Mouse (Mus musculus) hindbrain, embryonic 11.5 days (tissue): ENCODE measurements at regions not wholly inside any gene's neighbourhood (a gene's known extent, or its start where the extent isn't known, plus 50 kb on each side); places are given as distances from the start of the nearest gene placed in this dataset.
"Not testable (repeated sequence)": the region's sequence is repeated elsewhere in the genome, so short reads cannot be mapped to it uniquely, and the experiment has no call there.

Experiments used
- ATAC-seq: fragments of 200-750 bp; cut with Nextera tagmentation; 2 replicates; pipeline ENCODE4 v1.8.0; 2017; ENCODE audit warnings: mild to moderate bottlenecking, moderate TSS enrichment, moderate library complexity; ENCODE audit not compliant: low FRiP score
- DNase-seq: peaks from one replicate; pipeline ENCODE4 v3.0.0-alpha.2; 2015; ENCODE audit warnings: low spot score
- H3K27ac ChIP-seq: fragments of 300-500 bp; sonication (generic); 2 replicates; pipeline ENCODE4 v1.5.1; 2014; ENCODE audit warnings: mild to moderate bottlenecking, low read depth, low read length
- H3K27me3 ChIP-seq: fragments of 300-500 bp; sonication (generic); 2 replicates; pipeline ENCODE4 v1.6.1; 2014; ENCODE audit warnings: mild to moderate bottlenecking, low read length, moderate library complexity, mixed read lengths; ENCODE audit not compliant: control insufficient read depth, insufficient read depth
- H3K36me3 ChIP-seq: fragments of 300-500 bp; sonication (generic); 2 replicates; pipeline ENCODE4 v1.6.1; 2014; ENCODE audit warnings: mild to moderate bottlenecking, low read length, moderate library complexity, mixed read lengths; ENCODE audit not compliant: control insufficient read depth, insufficient read depth
- H3K4me1 ChIP-seq: fragments of 300-500 bp; sonication (generic); replicated peaks from 2 replicates; pipeline ENCODE4 v1.6.1; 2014; ENCODE audit warnings: low read length, mixed read lengths; ENCODE audit not compliant: control insufficient read depth, insufficient read depth
- H3K4me2 ChIP-seq: fragments of 300-500 bp; sonication (generic); replicated peaks from 2 replicates; pipeline ENCODE4 v1.6.1; 2014; ENCODE audit warnings: mild to moderate bottlenecking, low read depth, low read length
- H3K4me3 ChIP-seq: fragments of 300-500 bp; sonication (generic); 2 replicates; pipeline ENCODE4 v1.5.1; 2014; ENCODE audit warnings: low read depth, low read length
- H3K9ac ChIP-seq: fragments of 300-500 bp; sonication (generic); 2 replicates; pipeline ENCODE4 v1.6.1; 2014; ENCODE audit warnings: low read depth, low read length
- H3K9me3 ChIP-seq: fragments of 300-500 bp; sonication (generic); 2 replicates; pipeline ENCODE4 v1.6.1; 2016; ENCODE audit warnings: low read length; ENCODE audit not compliant: control insufficient read depth
- WGBS: fragments of 180-500 bp; shearing (Covaris S2); extraction: QIAGEN DNeasy Blood & Tissue Kit; methylation state at CpG from one replicate; pipeline ENCODE4 v1.1.7; 2014; 5-methylcytosine and 5-hydroxymethylcytosine counted together

DNA sequence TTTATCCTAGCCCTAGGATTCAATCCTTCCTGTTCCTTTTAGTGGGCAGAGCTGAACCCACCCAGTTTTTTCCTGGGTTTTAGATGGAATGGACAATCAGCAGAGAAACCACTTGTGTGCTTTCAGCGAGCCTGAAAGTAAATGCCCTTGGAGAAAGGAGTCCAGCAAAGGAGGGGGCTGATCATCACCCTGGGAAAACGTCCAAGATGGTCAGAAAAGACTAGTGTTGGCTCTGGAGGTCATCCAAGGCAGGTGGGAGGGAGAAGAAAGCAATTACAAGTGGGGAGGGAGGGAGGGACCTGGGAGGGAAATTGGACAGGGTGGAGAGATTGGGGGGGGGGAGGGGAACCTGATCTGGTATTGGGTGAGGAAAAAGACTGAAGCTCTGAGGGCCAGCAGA is 55.6 kb upstream of the Zfp366 start:
- no peaks in the 10 kb centered on the region for H3K36me3 ChIP-seq
- no peaks in the 10 kb centered on the region for H3K27me3 ChIP-seq
- no peak overlapping the region for H3K27ac ChIP-seq
- no peak overlapping the region for H3K4me2 ChIP-seq
- H3K4me1 ChIP-seq, result no peaks in the 10 kb centered on the region
- ATAC-seq, result no peak
- 65% methylated on average over 2 of the region's 2 CpGs for WGBS
- H3K4me3 ChIP-seq, result no peak overlapping the region
- no peak for DNase-seq
- H3K9ac ChIP-seq, result no peak overlapping the region
- no peaks in the 10 kb centered on the region for H3K9me3 ChIP-seq

- Histone ChIP-seq H3K4me1 (no peaks in the 10 kb centered on the region), H3K4me2 (no peak overlapping the region), H3K27me3 (no peaks in the 10 kb centered on the region), H3K9ac (no peak overlapping the region), H3K27ac (no peak overlapping the region), H3K9me3 (no peaks in the 10 kb centered on the region), H3K36me3 (no peaks in the 10 kb centered on the region), H3K4me3 (no peak overlapping the region)
- DNase-seq, result no peak
- WGBS, result 81% methylated on average over 5 of the region's 5 CpGs
- ATAC-seq, result no peak
Observed at GRCm38 (mm10) chr13:99128284-99128691, 56.3 kb upstream of the Zfp366 start.

- H3K27me3 ChIP-seq, result no peaks in the 10 kb centered on the region
- 88% methylated on average over 5 of the region's 5 CpGs for WGBS
- no peak overlapping the region for H3K4me2 ChIP-seq
- no peak overlapping the region for H3K9ac ChIP-seq
- ATAC-seq, result no peak
- no peaks in the 10 kb centered on the region for H3K36me3 ChIP-seq
- H3K4me1 ChIP-seq, result no peaks in the 10 kb centered on the region
- H3K4me3 ChIP-seq, result no peak overlapping the region
- H3K27ac ChIP-seq, result no peak overlapping the region
- no peak for DNase-seq
- no peaks in the 10 kb centered on the region for H3K9me3 ChIP-seq
Observed at GRCm38 (mm10) chr13:99127716-99128115, 56.9 kb upstream of the Zfp366 start.

- not testable (repeated sequence) for H3K27me3 ChIP-seq, H3K4me3 ChIP-seq, H3K4me2 ChIP-seq, ATAC-seq, H3K9me3 ChIP-seq, DNase-seq, H3K9ac ChIP-seq, H3K36me3 ChIP-seq, H3K4me1 ChIP-seq, H3K27ac ChIP-seq
- WGBS, result 97% methylated on average over 10 of the region's 10 CpGs
Observed at GRCm38 (mm10) chr13:99126971-99127370, 57.7 kb upstream of the Zfp366 start.

DNA sequence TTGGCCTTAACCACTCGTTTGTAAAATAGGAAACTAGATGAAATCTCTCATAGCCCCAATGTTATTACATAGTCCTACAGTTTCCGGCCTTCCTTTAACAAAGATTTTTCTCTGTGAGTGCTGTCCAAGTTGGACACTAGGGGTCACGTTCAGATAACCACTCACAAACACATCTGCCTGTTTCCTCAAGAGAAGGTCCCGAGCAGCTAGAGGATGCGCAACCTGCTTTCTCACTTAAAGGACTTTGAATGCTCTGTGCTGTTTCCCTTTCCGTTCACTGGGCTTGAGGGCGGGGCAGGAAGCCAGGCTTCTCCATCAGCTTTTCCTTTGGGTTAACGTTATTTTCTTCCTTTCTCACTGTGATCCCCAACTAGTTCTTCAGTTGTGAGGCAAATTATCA is 58.1 kb upstream of the Zfp366 start:
- whole genome bisulfite sequencing, result 88% methylated on average over 8 of the region's 8 CpGs
- no peaks in the 10 kb centered on the region for H3K27me3 ChIP-seq
- ATAC-seq, result no peak
- no peak overlapping the region for H3K4me2 ChIP-seq
- no peak overlapping the region for H3K27ac ChIP-seq
- no peaks in the 10 kb centered on the region for H3K4me1 ChIP-seq
- no peaks in the 10 kb centered on the region for H3K9me3 ChIP-seq
- no peak overlapping the region for H3K4me3 ChIP-seq
- DNase-seq, result no peak
- H3K36me3 ChIP-seq, result no peaks in the 10 kb centered on the region
- no peak overlapping the region for H3K9ac ChIP-seq

- no peak for ATAC-seq
- no peaks in the 10 kb centered on the region for H3K9me3 ChIP-seq
- H3K36me3 ChIP-seq, result no peaks in the 10 kb centered on the region
- WGBS, result 85% methylated on average over 1 of the region's 1 CpGs
- H3K4me3 ChIP-seq, result no peak overlapping the region
- H3K9ac ChIP-seq, result no peak overlapping the region
- H3K4me2 ChIP-seq, result no peak overlapping the region
- H3K27me3 ChIP-seq, result no peaks in the 10 kb centered on the region
- no peaks in the 10 kb centered on the region for H3K4me1 ChIP-seq
- no peak for DNase-seq
- H3K27ac ChIP-seq, result no peak overlapping the region
Observed at GRCm38 (mm10) chr13:99125946-99126345, 58.7 kb upstream of the Zfp366 start.

- Histone ChIP-seq H3K4me1 (no peaks in the 10 kb centered on the region), H3K4me3 (no peak overlapping the region), H3K4me2 (no peak overlapping the region), H3K36me3 (no peaks in the 10 kb centered on the region), H3K27ac (no peak overlapping the region), H3K27me3 (no peaks in the 10 kb centered on the region), H3K9me3 (no peaks in the 10 kb centered on the region), H3K9ac (no peak overlapping the region)
- DNase-seq, result no peak
- ATAC-seq, result no peak
- 75% methylated on average over 10 of the region's 10 CpGs for WGBS
Observed at GRCm38 (mm10) chr13:99124894-99125570, 59.6 kb upstream of the Zfp366 start.

- Histone ChIP-seq H3K4me1 (no peaks in the 10 kb centered on the region), H3K4me3 (no peak overlapping the region), H3K9ac (no peak overlapping the region), H3K36me3 (no peaks in the 10 kb centered on the region), H3K27ac (no peak overlapping the region), H3K27me3 (no peaks in the 10 kb centered on the region), H3K9me3 (no peaks in the 10 kb centered on the region), H3K4me2 (no peak overlapping the region)
- 42% methylated on average over 2 of the region's 2 CpGs for WGBS
- ATAC-seq, result no peak
- no peak for DNase-seq
Observed at GRCm38 (mm10) chr13:99124141-99124540, 60.5 kb upstream of the Zfp366 start.

DNA sequence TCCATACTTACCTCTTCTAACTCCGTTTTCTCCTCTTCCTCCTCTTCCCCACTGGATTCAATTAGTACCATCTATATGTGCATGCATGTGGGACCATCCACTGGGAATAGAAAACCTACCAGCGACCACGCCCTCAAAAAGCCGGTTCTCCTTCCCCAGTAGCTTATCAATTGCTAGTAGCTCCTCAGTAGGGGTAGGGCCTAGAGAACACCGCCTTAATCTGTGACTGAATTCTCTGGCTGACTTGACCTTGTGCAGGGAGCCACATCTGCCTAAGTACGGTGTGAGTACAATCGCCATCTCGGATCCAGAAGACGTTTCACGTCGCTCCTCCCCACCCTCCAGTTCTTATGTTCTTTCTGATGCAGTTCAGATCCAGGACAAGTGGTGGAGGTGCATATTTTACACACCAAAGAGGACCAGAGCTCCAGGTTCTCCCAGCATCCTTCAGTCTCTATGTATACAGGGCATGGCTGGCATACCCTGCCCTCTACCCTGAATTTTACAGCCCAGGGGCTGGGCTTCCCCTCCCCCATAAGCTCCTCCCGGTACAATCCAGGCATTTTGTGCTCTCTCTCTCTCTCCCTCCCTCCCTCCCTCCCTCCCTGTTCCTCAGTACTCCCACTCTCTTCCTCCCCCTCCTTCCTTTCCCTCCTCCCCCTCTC is 61.0 kb upstream of the Zfp366 start:
- H3K4me3 ChIP-seq, result no peak overlapping the region
- H3K9ac ChIP-seq, result no peak overlapping the region
- H3K4me2 ChIP-seq, result no peak overlapping the region
- DNase-seq, result no peak
- WGBS, result 80% methylated on average over 12 of the region's 12 CpGs
- H3K36me3 ChIP-seq, result no peaks in the 10 kb centered on the region
- ATAC-seq, result no peak
- no peaks in the 10 kb centered on the region for H3K9me3 ChIP-seq
- no peaks in the 10 kb centered on the region for H3K4me1 ChIP-seq
- no peaks in the 10 kb centered on the region for H3K27me3 ChIP-seq
- H3K27ac ChIP-seq, result no peak overlapping the region
